Mouse (Mus musculus): ENCODE measurements around the gene Olfr844. TPM values are rescaled to one million over a fixed set of nuclear protein-coding genes. Genes with fewer than 3 reads are reported as not detected.

Olfr844 gene
- not detected for total RNA-seq (2021)
- long read RNA-seq, experiment 1 = 0 reads
- long read RNA-seq, experiment 2 = 0 reads

GRCm38 (mm10) chr9:19316047-19316446, at the start of gene Olfr844:
Gene Olfr844, plus strand, starts transcription at chr9:19316347.
- DNase-seq (ENCODE audit: low spot score) = no peak

- DNase-seq (ENCODE audit: low spot score) = no peak
Measured at GRCm38 (mm10) chr9:19336157-19336556, 20.0 kb downstream of the Olfr844 start, which contains the start of gene Olfr845. Gene Olfr845, plus strand, starts transcription at chr9:19336457.

- no peak for DNase-seq (ENCODE audit: low spot score)
Measured at GRCm38 (mm10) chr9:19363905-19364304, 47.8 kb downstream of the Olfr844 start, which contains the start of gene Olfr846. Gene Olfr846, minus strand, starts transcription at chr9:19364005.

Other genes starting within 250 kb of the Olfr844 start
- gene Olfr836, start 196.0 kb upstream of the Olfr844 start, total RNA-seq (2021) = not detected
- gene Olfr837, start 180.0 kb upstream of the Olfr844 start, total RNA-seq (2021) = not detected
- gene Olfr839-ps1, start 139.0 kb upstream of the Olfr844 start, total RNA-seq (2021) = not detected
- not detected for gene Olfr843, start 64.4 kb upstream of the Olfr844 start, total RNA-seq (2021)
- not detected for gene Olfr845, start 20.1 kb downstream of the Olfr844 start, total RNA-seq (2021)
- gene Olfr846, start 47.7 kb downstream of the Olfr844 start, total RNA-seq (2021) = not detected
- not detected for gene Olfr847, start 62.3 kb downstream of the Olfr844 start, total RNA-seq (2021)
- not detected for gene Olfr849, start 123.9 kb downstream of the Olfr844 start, total RNA-seq (2021)
- not detected for gene Olfr850, start 161.9 kb downstream of the Olfr844 start, total RNA-seq (2021)
- not detected for gene Olfr851, start 176.9 kb downstream of the Olfr844 start, total RNA-seq (2021)
- gene Olfr853, start 224.7 kb downstream of the Olfr844 start, total RNA-seq (2021) = not detected

Data from gastrocnemius, adult 18-20 months (tissue).